Mouse (Mus musculus) C2C12 (cell line): ENCODE results near the gene Colgalt1.

Source experiments
- CTCF ChIP-seq: IDR thresholded peaks from one replicate; pipeline ENCODE4 v1.5.1; 2011; ENCODE audit not compliant: control insufficient read depth, insufficient read depth, insufficient read length
- MAX ChIP-seq: IDR thresholded peaks from one replicate; pipeline ENCODE4 v1.6.1; 2011; ENCODE audit warnings: mild to moderate bottlenecking, control low read depth
- USF1 ChIP-seq: IDR thresholded peaks from one replicate; pipeline ENCODE4 v1.6.1; 2011; ENCODE audit warnings: low read depth, mild to moderate bottlenecking, control low read depth, moderate library complexity

DNA sequence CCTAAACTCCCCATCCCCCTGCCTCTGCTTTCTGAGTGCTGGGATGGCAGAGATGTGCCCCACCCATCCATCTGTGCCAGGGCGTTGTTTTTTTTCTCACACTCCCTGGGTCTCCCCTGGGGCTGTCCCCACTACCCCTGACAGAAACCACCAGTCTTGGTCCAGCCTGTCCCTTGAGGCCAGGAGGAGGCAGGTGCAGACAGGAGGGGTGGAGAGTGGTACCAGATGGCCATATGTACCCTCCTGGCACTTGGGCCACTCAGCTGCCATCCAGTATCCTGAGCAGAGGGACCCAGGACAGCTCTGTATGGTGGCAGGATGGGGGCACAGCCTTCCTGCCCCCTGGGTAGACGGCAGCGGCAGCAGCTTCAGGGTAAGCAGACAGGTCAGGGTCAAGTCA lies 13.3 kb upstream of the Colgalt1 start, which contains the start of gene Fam129c:
- TF ChIP-seq CTCF, result no peak
- TF ChIP-seq MAX, result no peak
- TF ChIP-seq USF1, result no peak
